Mouse (Mus musculus) liver, adult (tissue): ENCODE measurements around the gene Ppfibp1.

Source experiments
- GATA4 ChIP-seq: IDR thresholded peaks from 2 replicates; pipeline ENCODE4 v1.6.1; 2014; ENCODE audit warnings: mild to moderate bottlenecking, low read length; ENCODE audit not compliant: insufficient replicate concordance

Ppfibp1 gene

GRCm38 (mm10) chr6:146956961-146957360 lies 68.7 kb downstream of the Ppfibp1 start:
- TF ChIP-seq GATA4, result no peak

- no peak for TF ChIP-seq GATA4
Measured at GRCm38 (mm10) chr6:146958694-146959093, 70.4 kb downstream of the Ppfibp1 start.

- TF ChIP-seq GATA4, result no peak
Measured at GRCm38 (mm10) chr6:146959908-146960680, 71.8 kb downstream of the Ppfibp1 start.

GRCm38 (mm10) chr6:146960956-146961355 lies 72.7 kb downstream of the Ppfibp1 start:
- TF ChIP-seq GATA4, result no peak

GRCm38 (mm10) chr6:146961832-146962481 lies 73.7 kb downstream of the Ppfibp1 start:
- no peak for TF ChIP-seq GATA4

- no peak for TF ChIP-seq GATA4
Measured at GRCm38 (mm10) chr6:146963396-146964150, 75.3 kb downstream of the Ppfibp1 start.

GRCm38 (mm10) chr6:146965139-146965772 lies 77.0 kb downstream of the Ppfibp1 start:
- no peak for TF ChIP-seq GATA4

- TF ChIP-seq GATA4, result no peak
Measured at GRCm38 (mm10) chr6:146966446-146967019, 78.2 kb downstream of the Ppfibp1 start.

GRCm38 (mm10) chr6:146967836-146968235 lies 79.5 kb downstream of the Ppfibp1 start:
- no peak for TF ChIP-seq GATA4

- no peak for TF ChIP-seq GATA4
Measured at GRCm38 (mm10) chr6:146970811-146971210, 82.5 kb downstream of the Ppfibp1 start.

GRCm38 (mm10) chr6:146971366-146971765 lies 83.1 kb downstream of the Ppfibp1 start:
- no peak for TF ChIP-seq GATA4

- no peak for TF ChIP-seq GATA4
Measured at GRCm38 (mm10) chr6:146972009-146972408, 83.7 kb downstream of the Ppfibp1 start.

GRCm38 (mm10) chr6:146972740-146973139 lies 84.5 kb downstream of the Ppfibp1 start:
- TF ChIP-seq GATA4, result no peak

GRCm38 (mm10) chr6:146973406-146973805 lies 85.1 kb downstream of the Ppfibp1 start:
- TF ChIP-seq GATA4, result no peak

- TF ChIP-seq GATA4, result no peak
Measured at GRCm38 (mm10) chr6:146973830-146974229, 85.5 kb downstream of the Ppfibp1 start.
